Mouse (Mus musculus): ENCODE results near the gene Tspan14. TPM values are rescaled to one million over a fixed set of nuclear protein-coding genes. Genes with fewer than 3 reads are reported as not detected.
A peak's percentile ranks its signal among the peaks of the same experiment; 100 is the strongest.

The Tspan14 gene
- 93.4 and 102 TPM in 2 replicates for polyA plus RNA-seq (2015; fragmentation: Nextera tagmentation; extraction: Ambion mirVana)

DNA sequence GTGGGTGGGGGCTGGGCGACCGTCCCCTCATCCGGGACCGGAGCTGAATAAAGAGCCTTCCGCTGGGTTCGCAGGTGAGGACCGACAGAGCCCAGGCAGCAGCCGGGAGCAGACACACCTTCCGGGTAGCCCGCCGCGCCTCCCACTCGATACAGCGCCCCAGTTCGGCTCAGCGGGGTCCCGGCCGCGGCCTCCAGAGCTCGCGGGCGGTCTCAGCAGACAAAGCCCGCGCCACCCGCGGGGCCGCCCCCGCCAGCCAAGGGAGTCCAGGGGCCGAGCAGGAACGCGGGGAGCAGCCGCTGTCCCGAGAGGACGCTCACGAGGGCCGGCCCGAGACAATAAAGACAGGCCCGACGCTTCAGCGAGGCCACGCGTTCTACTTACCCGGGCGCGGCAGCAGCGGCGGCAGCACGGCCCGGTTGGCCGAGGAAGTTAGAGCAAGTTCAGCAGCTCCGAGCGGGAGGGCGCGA lies at the start of gene Tspan14:
Gene Tspan14 (minus strand): TSS at position 416 of the 470 bp plus-strand sequence.
- peak; percentile 47 for ATAC-seq (replicated peaks; ENCODE audit: low FRiP score, low read depth)
- peak; percentile 10; the same call in 1 of the 2 replicates for TF ChIP-seq CTCF (IDR thresholded peaks at IDR 0.05; ENCODE audit: low read depth)
- Histone ChIP-seq H3K27ac (peak within 1 kb of the TSS; percentile 95), H3K4me2 (ENCODE audit: low read length) (peak within 1 kb of the TSS; percentile 65), H3K9ac (ENCODE audit: low read depth, low read length) (peak within 1 kb of the TSS; percentile 95), H3K27me3 (ENCODE audit: insufficient read depth, low read length) (no peaks in the 10 kb centered on the region), H3K36me3 (ENCODE audit: insufficient read depth, low read length) (no peaks in the 10 kb centered on the region), H3K4me1 (replicated peaks; ENCODE audit: insufficient read depth, low read length) (peaks cover 35% of the 10 kb centered on the region), H3K9me3 (replicated peaks; ENCODE audit: low read length) (no peaks in the 10 kb centered on the region), H3K4me3 (replicated peaks; ENCODE audit: low read depth, low read length) (peak within 1 kb of the TSS; percentile 82)
- under 1% methylated on average over 40 of the region's 54 CpGs for WGBS
- no peak for DNase-seq (ENCODE audit: low spot score)

DNA sequence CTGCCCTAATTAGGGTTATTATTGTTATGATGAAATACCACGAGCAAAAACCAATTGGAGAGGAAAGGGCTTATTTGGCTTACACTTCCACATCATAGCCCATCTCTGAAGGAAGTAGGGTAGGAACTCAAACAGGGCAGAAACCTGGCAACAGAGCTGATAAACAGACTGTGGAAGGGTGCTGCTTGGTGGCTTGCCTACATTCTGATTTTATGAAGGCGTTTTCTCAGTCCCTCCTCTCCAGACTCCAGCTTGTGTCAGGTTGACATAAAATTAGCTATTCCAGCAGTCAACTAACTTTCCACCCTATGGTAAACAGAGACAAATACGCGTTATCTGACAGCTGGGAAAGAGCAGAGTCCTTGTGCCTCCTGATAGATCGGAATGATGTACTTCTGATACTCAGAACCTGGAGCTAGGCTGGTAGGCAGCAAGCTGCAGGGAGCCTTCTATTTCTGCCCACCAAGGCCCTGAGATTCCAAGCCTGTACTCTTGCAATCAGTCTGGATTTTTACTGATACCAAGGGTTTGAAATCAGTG lies 48.2 kb upstream of the Tspan14 start:
- no peak overlapping the region for H3K27ac ChIP-seq
- no peak for DNase-seq (ENCODE audit: low spot score)
- no peaks in the 10 kb centered on the region for H3K27me3 ChIP-seq (ENCODE audit: insufficient read depth, low read length)
- no peak overlapping the region for H3K4me3 ChIP-seq (replicated peaks; ENCODE audit: low read depth, low read length)
- H3K36me3 ChIP-seq (ENCODE audit: insufficient read depth, low read length), result no peaks in the 10 kb centered on the region
- ATAC-seq (replicated peaks; ENCODE audit: low FRiP score, low read depth), result no peak
- H3K9me3 ChIP-seq (replicated peaks; ENCODE audit: low read length), result no peaks in the 10 kb centered on the region
- TF ChIP-seq CTCF (IDR thresholded peaks at IDR 0.05; ENCODE audit: low read depth), result no peak
- H3K4me2 ChIP-seq (ENCODE audit: low read length), result no peak overlapping the region
- H3K9ac ChIP-seq (ENCODE audit: low read depth, low read length), result no peak overlapping the region
- H3K4me1 ChIP-seq (replicated peaks; ENCODE audit: insufficient read depth, low read length), result no peaks in the 10 kb centered on the region
- WGBS, result 75% methylated on average over 5 of the region's 5 CpGs

DNA sequence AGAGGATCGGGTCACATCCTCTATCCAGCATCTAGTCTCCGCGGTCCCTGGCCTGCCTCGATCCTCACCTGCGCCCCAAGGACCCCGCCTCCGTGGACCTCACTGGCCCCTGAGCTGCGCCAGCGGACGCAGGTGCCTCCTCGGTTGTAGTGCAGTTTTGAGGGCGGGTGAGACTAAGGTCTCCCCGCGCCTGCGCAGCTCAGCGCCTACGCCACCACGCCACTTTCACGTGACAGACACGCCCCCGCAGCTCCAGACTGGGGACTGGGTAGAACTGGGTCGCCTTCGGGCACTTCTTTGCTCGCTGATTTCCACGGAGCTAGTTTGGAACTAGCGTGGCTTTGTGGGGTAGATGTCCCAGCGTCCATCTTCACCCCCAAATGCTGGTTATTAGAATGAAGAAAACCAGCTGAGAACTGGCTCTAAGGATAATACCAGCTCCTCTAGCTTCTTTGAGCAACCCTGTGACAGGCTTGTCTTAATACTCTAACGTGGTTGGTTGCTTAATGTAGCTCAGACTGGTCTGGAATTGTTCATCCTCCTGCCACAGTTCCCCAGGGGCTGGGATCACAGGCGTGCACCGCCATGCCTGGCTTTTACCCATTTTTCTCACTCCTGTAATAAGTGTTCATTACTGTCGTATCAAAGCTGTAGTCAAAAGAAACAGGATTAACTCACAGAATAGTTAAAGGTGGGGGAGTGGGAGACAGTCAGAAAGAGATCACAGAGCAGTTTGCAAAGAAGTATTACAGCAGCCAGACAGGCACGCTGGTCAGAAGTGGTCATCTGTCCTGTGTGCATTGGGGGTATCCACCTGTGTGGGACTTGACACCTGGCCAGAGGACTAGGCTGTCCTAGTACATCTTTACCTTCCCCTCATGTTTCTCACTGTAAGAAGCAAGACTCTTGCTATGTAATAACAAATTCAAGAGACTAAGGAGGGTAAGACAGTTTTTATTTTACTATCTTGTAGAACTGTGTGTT lies 47.3 kb upstream of the Tspan14 start, which contains the start of gene Fam213a:
Gene Fam213a (minus strand): TSS at position 159 of the 984 bp plus-strand sequence.
- H3K9me3 ChIP-seq (replicated peaks; ENCODE audit: low read length), result no peaks in the 10 kb centered on the region
- H3K4me3 ChIP-seq (replicated peaks; ENCODE audit: low read depth, low read length), result peak within 1 kb of the TSS; percentile 54
- H3K4me2 ChIP-seq (ENCODE audit: low read length), result peak within 1 kb of the TSS; percentile 91
- H3K27ac ChIP-seq, result peak within 1 kb of the TSS; percentile 2; the same call in 1 of the 2 replicates
- peak; percentile 97 for ATAC-seq (replicated peaks; ENCODE audit: low FRiP score, low read depth)
- WGBS, result 3% methylated on average over 32 of the region's 32 CpGs
- H3K27me3 ChIP-seq (ENCODE audit: insufficient read depth, low read length), result no peaks in the 10 kb centered on the region
- H3K36me3 ChIP-seq (ENCODE audit: insufficient read depth, low read length), result no peaks in the 10 kb centered on the region
- peak; percentile 93 for DNase-seq (ENCODE audit: low spot score)
- H3K4me1 ChIP-seq (replicated peaks; ENCODE audit: insufficient read depth, low read length), result no peaks in the 10 kb centered on the region
- peak within 1 kb of the TSS; percentile 78 for H3K9ac ChIP-seq (ENCODE audit: low read depth, low read length)
- TF ChIP-seq CTCF (IDR thresholded peaks at IDR 0.05; ENCODE audit: low read depth), result no peak

DNA sequence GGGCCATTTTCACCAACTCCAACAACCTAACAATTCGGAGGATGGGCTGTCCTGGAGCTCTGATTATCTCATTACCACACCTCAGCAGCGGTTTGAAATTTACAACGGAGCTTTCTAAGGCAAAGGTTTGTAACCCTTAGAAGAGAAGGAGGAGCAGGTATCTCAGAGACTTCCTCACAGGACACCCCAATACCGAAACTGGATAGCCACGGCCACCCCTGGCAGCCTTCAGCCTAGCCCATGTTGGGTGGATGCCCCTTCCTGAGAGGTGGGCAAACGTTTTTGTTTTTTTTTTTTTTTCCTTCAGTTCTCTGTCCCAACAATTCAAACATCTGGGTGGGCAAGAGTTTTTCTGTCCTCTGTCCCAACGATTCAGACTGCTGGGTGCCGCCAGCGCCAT lies 46.5 kb upstream of the Tspan14 start:
- Histone ChIP-seq H3K9ac (ENCODE audit: low read depth, low read length) (peak overlapping the region; percentile 78), H3K36me3 (ENCODE audit: insufficient read depth, low read length) (no peaks in the 10 kb centered on the region), H3K4me1 (replicated peaks; ENCODE audit: insufficient read depth, low read length) (no peaks in the 10 kb centered on the region), H3K27ac (no peak overlapping the region), H3K4me2 (ENCODE audit: low read length) (peak overlapping the region; percentile 91), H3K9me3 (replicated peaks; ENCODE audit: low read length) (no peaks in the 10 kb centered on the region), H3K4me3 (replicated peaks; ENCODE audit: low read depth, low read length) (peak overlapping the region; percentile 54), H3K27me3 (ENCODE audit: insufficient read depth, low read length) (no peaks in the 10 kb centered on the region)
- TF ChIP-seq CTCF (IDR thresholded peaks at IDR 0.05; ENCODE audit: low read depth), result no peak
- DNase-seq (ENCODE audit: low spot score) (no peak), ATAC-seq (replicated peaks; ENCODE audit: low FRiP score, low read depth) (no peak)
- WGBS, result 13% methylated on average over 9 of the region's 9 CpGs

DNA sequence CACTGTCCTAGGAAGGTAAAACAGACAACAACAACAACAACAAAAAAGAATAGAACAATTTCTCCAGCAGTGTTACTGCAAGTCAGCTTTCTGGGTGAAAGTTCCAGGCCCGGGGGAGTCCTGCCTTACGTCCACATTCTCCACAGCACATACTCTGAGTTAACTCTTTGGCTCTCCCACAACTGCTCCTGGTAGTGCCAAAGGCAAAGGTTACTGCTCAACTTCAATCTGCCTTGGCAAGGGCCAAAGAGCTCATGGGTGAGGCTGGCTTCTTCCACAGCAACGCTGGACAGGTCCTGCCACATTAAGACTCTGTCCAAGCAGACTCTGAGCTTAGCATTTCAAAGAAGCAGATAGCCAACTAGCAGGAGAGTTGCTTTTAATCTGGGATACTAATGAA lies 45.3 kb upstream of the Tspan14 start:
- Histone ChIP-seq H3K4me3 (replicated peaks; ENCODE audit: low read depth, low read length) (no peak overlapping the region), H3K9me3 (replicated peaks; ENCODE audit: low read length) (no peaks in the 10 kb centered on the region), H3K27ac (no peak overlapping the region), H3K27me3 (ENCODE audit: insufficient read depth, low read length) (no peaks in the 10 kb centered on the region), H3K9ac (ENCODE audit: low read depth, low read length) (no peak overlapping the region), H3K36me3 (ENCODE audit: insufficient read depth, low read length) (no peaks in the 10 kb centered on the region), H3K4me1 (replicated peaks; ENCODE audit: insufficient read depth, low read length) (peaks cover 9% of the 10 kb centered on the region; the same call in 1 of the 2 replicates), H3K4me2 (ENCODE audit: low read length) (no peak overlapping the region)
- TF ChIP-seq CTCF (IDR thresholded peaks at IDR 0.05; ENCODE audit: low read depth), result no peak
- ATAC-seq (replicated peaks; ENCODE audit: low FRiP score, low read depth) (no peak), DNase-seq (ENCODE audit: low spot score) (no peak)
- 60% methylated on average over 3 of the region's 3 CpGs for WGBS

DNA sequence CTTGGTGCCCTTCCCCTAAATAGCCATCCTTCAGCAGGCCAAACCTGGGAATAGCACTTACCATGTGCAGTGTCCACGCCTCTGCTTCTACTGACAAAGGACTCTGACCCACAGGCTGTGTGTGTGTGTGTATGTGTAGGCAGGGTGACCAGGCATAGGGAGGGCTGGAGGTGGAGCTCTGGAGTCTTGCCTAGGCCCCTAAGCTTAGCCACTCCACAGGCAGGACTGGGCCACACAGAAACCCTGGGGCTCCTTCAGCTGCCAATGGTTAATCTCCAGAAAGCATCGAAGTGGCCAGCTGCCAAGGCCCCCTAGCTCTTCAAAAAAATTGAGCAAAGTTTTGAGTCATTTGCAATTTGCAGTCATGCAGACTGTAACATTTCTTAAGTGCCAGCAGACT lies 41.5 kb upstream of the Tspan14 start:
- no peaks in the 10 kb centered on the region for H3K36me3 ChIP-seq (ENCODE audit: insufficient read depth, low read length)
- TF ChIP-seq CTCF (IDR thresholded peaks at IDR 0.05; ENCODE audit: low read depth), result no peak
- peak; percentile 74 for ATAC-seq (replicated peaks; ENCODE audit: low FRiP score, low read depth)
- no peak overlapping the region for H3K4me2 ChIP-seq (ENCODE audit: low read length)
- peaks cover 16% of the 10 kb centered on the region for H3K4me1 ChIP-seq (replicated peaks; ENCODE audit: insufficient read depth, low read length)
- H3K9ac ChIP-seq (ENCODE audit: low read depth, low read length), result 0 out of 2 replicates have a peak overlapping the region, but pooled peaks have one; percentile 8
- H3K27me3 ChIP-seq (ENCODE audit: insufficient read depth, low read length), result no peaks in the 10 kb centered on the region
- H3K4me3 ChIP-seq (replicated peaks; ENCODE audit: low read depth, low read length), result no peak overlapping the region
- H3K9me3 ChIP-seq (replicated peaks; ENCODE audit: low read length), result no peaks in the 10 kb centered on the region
- H3K27ac ChIP-seq, result peak overlapping the region; percentile 70
- peak; percentile 39 for DNase-seq (ENCODE audit: low spot score)
- WGBS, result 39% methylated on average over 2 of the region's 2 CpGs
